Mouse (Mus musculus) myocyte (in vitro differentiated cells): Measurements from ENCODE around the gene H2-Ob.

ENCODE experiments used
- E2F4 ChIP-seq: IDR thresholded peaks from one replicate; pipeline ENCODE4 v1.6.1; 2011; ENCODE audit warnings: mild to moderate bottlenecking, control low read depth, moderate library complexity; ENCODE audit not compliant: insufficient read depth
- POLR2A ChIP-seq: IDR thresholded peaks from one replicate; pipeline ENCODE4 v1.6.1; 2011; ENCODE audit warnings: low read depth, mild to moderate bottlenecking, control low read depth, moderate library complexity; ENCODE audit not compliant: insufficient read length
- TCF12 ChIP-seq: IDR thresholded peaks from one replicate; pipeline ENCODE4 v1.6.1; 2011; ENCODE audit warnings: mild to moderate bottlenecking, control low read depth; ENCODE audit not compliant: poor library complexity, insufficient read depth, severe bottlenecking

DNA sequence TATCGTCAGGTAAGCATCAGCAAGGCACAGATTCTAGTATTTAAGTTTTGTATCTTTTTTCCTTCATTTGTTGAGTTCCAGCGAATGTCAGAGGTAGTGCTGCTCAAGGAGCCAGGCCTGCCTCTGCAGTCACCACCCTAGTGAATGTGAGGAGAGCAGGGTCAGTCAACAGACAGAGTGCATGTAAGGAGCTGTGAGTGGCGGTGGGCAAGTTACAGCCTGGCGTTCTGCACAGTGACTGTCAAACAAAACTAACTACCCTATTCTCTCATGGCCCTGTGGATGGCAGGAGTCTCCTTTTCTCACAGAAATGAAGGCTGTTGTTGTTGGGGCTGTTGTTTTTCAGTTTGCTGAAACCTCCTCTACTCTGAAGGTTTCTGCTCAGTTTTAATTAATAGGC lies 46.7 kb downstream of the H2-Ob start:
- no peak for TF ChIP-seq TCF12
- no peak for TF ChIP-seq POLR2A
- TF ChIP-seq E2F4, result no peak
